Mouse (Mus musculus): Measurements from ENCODE around the gene Nelfe. TPM values are rescaled to one million over a fixed set of nuclear protein-coding genes. Genes with fewer than 3 reads are reported as not detected.
"Not testable (repeated sequence)": the region's sequence is repeated elsewhere in the genome, so short reads cannot be mapped to it uniquely, and the experiment has no call there.

Gene Nelfe
- polyA plus RNA-seq (2014; fragmentation: Nextera tagmentation; extraction: Ambion mirVana) = 78.3 and 78.9 TPM in 2 replicates

DNA sequence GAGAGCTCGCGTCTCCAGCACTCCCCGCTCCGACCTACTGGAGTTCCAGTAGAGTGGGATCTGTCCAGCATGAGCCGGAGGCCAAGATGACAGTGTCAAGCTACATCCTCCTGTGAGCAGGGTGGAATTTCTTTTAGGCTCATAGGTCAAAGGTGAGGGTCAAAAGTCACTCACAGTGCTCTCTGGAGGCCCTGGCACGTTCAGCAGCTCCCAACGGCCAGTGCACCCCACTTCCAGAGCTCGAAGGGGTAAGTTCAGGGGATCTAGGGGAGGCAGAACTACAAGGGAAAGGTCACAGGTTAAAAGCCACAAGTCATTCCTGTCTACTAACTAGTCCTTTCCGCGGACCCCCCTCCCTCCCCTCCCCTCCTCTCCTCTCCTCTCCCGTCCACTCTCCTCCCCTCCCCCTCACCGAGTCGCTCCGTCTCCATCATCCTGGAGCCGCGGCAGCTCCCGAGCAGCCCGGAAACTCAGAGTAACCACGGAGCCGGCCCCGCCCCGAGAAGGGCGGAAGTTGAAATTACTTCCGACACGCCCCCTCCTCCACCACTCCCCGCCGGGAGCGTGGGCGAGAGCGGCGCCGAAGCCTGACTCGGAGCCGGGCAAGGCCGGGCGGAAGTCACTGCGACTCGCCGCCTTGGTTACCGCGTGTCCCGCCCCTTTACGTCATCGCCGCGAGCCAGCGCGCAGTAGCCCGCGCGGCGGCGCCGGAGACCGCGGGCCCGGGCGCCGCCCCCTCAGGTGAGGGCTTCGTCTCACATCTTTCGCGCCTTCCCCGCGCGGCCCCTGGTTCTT, at the start of gene Nelfe, which contains the start of gene Skiv2l:
TSS of gene Nelfe (plus strand) at position 670 of the 795 bp plus-strand sequence.
TSS of gene Skiv2l (minus strand) at position 489 of the 795 bp plus-strand sequence.
- Histone ChIP-seq H3K27ac (ENCODE audit: low read depth, low read length) (peak within 1 kb of the TSS; percentile 48; the same call in 1 of the 2 replicates), H3K4me2 (ENCODE audit: low read depth, low read length) (peak within 1 kb of the TSS; percentile 96), H3K4me1 (ENCODE audit: control insufficient read depth, insufficient read depth, low read length) (peaks cover 18% of the 10 kb centered on the region), H3K4me3 (ENCODE audit: low read depth, low read length) (peak within 1 kb of the TSS; percentile 95), H3K9me3 (ENCODE audit: control insufficient read depth, low read length) (no peaks in the 10 kb centered on the region), H3K9ac (replicated peaks; ENCODE audit: low read depth, low read length) (peak within 1 kb of the TSS; percentile 86), H3K36me3 (ENCODE audit: control insufficient read depth, insufficient read depth, low read length) (peaks cover 40% of the 10 kb centered on the region), H3K27me3 (ENCODE audit: control insufficient read depth, insufficient read depth, low read length) (no peaks in the 10 kb centered on the region)
- WGBS = under 1% methylated on average over 63 of the region's 65 CpGs
- ATAC-seq (ENCODE audit: low read depth) = peak; percentile 97

DNA sequence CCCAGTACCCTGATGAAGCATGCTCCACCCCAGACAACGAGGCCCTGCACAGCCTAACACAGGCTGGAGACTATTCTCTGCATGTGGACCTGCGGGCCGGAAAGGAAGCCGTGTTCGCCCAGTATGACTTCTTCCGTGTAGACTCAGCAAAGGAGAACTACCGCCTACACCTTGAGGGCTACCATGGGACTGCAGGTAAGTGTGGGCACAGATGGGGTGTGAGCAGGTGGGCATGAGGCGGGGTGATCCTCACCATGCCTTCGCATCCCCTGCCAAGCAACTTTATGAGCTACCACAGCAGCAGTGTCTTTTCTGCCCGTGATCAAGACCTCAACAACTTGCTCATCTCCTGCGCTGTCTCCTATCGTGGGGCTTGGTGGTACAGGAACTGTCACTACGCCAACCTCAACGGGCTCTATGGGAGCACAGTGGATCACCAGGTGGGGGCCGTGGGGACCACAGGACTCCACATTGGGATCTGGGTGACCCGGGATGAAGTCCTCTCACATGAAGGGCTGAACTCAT, 49.3 kb upstream of the Nelfe start:
- not testable (repeated sequence) for H3K4me3 ChIP-seq (ENCODE audit: low read depth, low read length); H3K36me3 ChIP-seq (ENCODE audit: control insufficient read depth, insufficient read depth, low read length); H3K27ac ChIP-seq (ENCODE audit: low read depth, low read length); H3K9ac ChIP-seq (replicated peaks; ENCODE audit: low read depth, low read length); H3K4me2 ChIP-seq (ENCODE audit: low read depth, low read length); H3K4me1 ChIP-seq (ENCODE audit: control insufficient read depth, insufficient read depth, low read length); ATAC-seq (ENCODE audit: low read depth); H3K27me3 ChIP-seq (ENCODE audit: control insufficient read depth, insufficient read depth, low read length); H3K9me3 ChIP-seq (ENCODE audit: control insufficient read depth, low read length)
- 92% methylated on average over 16 of the region's 16 CpGs for WGBS

GRCm38 (mm10) chr17:34802756-34803155, 47.4 kb upstream of the Nelfe start:
- H3K9me3 ChIP-seq (ENCODE audit: control insufficient read depth, low read length); H3K4me2 ChIP-seq (ENCODE audit: low read depth, low read length); ATAC-seq (ENCODE audit: low read depth); H3K27ac ChIP-seq (ENCODE audit: low read depth, low read length); H3K27me3 ChIP-seq (ENCODE audit: control insufficient read depth, insufficient read depth, low read length); H3K4me1 ChIP-seq (ENCODE audit: control insufficient read depth, insufficient read depth, low read length); H3K36me3 ChIP-seq (ENCODE audit: control insufficient read depth, insufficient read depth, low read length); H3K4me3 ChIP-seq (ENCODE audit: low read depth, low read length); H3K9ac ChIP-seq (replicated peaks; ENCODE audit: low read depth, low read length): not testable (repeated sequence)
- 90% methylated on average over 9 of the region's 9 CpGs for WGBS

DNA sequence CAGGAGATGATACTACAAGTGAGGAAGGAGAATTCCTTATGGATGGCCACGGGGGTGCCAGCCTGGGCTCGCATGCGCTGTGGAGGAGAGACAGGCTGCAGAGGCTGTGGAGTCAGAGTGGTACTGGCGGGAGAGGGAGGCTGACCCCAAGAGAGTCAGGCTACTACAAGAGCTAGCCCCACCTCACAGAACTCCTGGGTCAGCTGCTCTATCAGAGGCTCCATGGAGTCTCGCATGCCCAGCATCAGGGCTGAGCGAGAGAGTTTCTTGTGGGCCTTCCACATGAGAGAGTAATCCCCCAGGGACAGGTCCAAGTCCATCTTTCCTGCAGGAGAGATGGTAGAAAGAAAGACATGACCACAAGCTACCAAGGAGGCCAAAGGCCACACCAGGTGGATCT, 46.8 kb upstream of the Nelfe start:
- not testable (repeated sequence) for H3K27ac ChIP-seq (ENCODE audit: low read depth, low read length); H3K4me2 ChIP-seq (ENCODE audit: low read depth, low read length); H3K9me3 ChIP-seq (ENCODE audit: control insufficient read depth, low read length); H3K4me1 ChIP-seq (ENCODE audit: control insufficient read depth, insufficient read depth, low read length); H3K27me3 ChIP-seq (ENCODE audit: control insufficient read depth, insufficient read depth, low read length); ATAC-seq (ENCODE audit: low read depth); H3K4me3 ChIP-seq (ENCODE audit: low read depth, low read length); H3K9ac ChIP-seq (replicated peaks; ENCODE audit: low read depth, low read length); H3K36me3 ChIP-seq (ENCODE audit: control insufficient read depth, insufficient read depth, low read length)
- 88% methylated on average over 6 of the region's 6 CpGs for WGBS

DNA sequence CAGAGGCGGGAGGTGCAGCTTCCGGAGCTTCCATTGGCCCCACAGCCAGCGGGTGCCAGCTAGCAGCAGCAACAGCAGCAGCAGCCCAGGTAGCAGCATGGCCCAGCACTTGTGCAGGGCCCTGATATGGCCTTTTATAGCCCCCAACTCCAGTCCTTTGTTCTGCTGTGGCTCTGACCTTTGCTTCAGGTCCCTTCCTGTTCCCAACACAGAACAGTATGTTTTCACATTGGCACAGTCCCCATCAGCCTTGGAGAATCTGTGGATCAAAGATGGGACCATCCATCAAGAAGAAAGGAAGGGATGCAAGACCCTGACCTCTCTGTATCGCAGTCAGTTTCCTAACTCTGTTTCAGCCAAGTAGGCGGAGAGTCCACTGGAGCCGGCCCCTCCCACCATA, 45.9 kb upstream of the Nelfe start, which contains the start of gene Cyp21a1:
TSS of gene Cyp21a1 (minus strand) at position 261 of the 400 bp plus-strand sequence.
- H3K9me3 ChIP-seq (ENCODE audit: control insufficient read depth, low read length); H3K4me2 ChIP-seq (ENCODE audit: low read depth, low read length); ATAC-seq (ENCODE audit: low read depth); H3K27ac ChIP-seq (ENCODE audit: low read depth, low read length); H3K27me3 ChIP-seq (ENCODE audit: control insufficient read depth, insufficient read depth, low read length); H3K4me1 ChIP-seq (ENCODE audit: control insufficient read depth, insufficient read depth, low read length); H3K36me3 ChIP-seq (ENCODE audit: control insufficient read depth, insufficient read depth, low read length); H3K9ac ChIP-seq (replicated peaks; ENCODE audit: low read depth, low read length); H3K4me3 ChIP-seq (ENCODE audit: low read depth, low read length): not testable (repeated sequence)
- 88% methylated on average over 2 of the region's 6 CpGs for WGBS

DNA sequence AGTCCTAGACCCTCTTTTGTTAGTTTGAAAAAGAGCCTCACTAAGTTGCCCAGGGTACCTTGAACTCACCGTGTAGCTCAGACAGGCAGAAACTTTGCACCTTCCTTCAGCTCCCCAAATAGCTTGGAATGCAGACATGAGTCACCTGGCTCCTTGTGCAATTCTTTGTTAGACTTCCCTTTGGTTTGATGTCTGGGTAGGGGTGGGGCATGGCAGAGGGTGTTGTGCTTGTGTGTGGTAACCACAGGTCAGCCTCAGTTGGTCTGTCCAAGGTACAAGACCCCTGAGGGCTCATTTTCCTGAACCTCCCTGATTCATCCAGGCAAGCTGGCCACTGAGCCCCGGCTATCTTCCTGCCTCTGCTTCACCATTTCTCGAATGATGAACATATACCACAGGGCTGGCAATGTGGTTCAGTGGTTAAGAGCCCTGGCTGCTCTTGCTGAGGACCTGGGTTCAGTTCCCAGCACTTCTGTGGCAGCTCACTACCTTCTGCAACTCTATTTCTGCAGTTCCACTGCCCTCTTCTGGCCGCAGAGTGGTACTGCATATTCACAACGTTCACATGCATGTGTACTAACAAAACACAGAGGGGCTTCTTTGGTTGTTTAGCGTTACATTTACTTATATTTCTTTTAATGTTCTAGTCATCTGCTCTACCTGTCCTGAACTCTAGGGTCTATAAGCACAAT, 45.2 kb upstream of the Nelfe start:
- WGBS = 76% methylated on average over 6 of the region's 6 CpGs

DNA sequence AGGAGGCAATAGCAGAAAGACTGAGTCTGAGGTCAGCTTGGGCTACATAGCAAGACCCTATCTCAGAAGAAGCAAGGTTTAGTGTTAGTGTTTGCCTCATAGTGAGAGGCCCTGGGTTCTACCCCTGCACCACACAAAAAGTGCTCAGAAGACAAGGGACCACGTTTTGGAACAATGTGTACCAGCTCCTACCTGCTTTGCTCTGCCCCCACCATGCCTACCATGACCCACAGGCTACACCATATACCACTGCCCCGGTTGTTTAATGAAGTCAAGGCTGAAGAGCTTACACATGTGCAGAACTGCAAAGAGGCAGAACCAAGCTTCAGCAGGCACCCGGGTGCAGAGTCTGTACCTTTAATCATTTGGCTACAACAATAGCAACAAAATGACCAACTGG, 43.0 kb upstream of the Nelfe start:
- Histone ChIP-seq H3K4me2 (ENCODE audit: low read depth, low read length) (no peak overlapping the region), H3K27me3 (ENCODE audit: control insufficient read depth, insufficient read depth, low read length) (no peaks in the 10 kb centered on the region), H3K36me3 (ENCODE audit: control insufficient read depth, insufficient read depth, low read length) (no peaks in the 10 kb centered on the region), H3K4me1 (ENCODE audit: control insufficient read depth, insufficient read depth, low read length) (no peaks in the 10 kb centered on the region), H3K9ac (replicated peaks; ENCODE audit: low read depth, low read length) (no peak overlapping the region), H3K27ac (ENCODE audit: low read depth, low read length) (no peak overlapping the region), H3K4me3 (ENCODE audit: low read depth, low read length) (no peak overlapping the region), H3K9me3 (ENCODE audit: control insufficient read depth, low read length) (no peaks in the 10 kb centered on the region)
- ATAC-seq (ENCODE audit: low read depth) = no peak
- WGBS = 66% methylated on average over 3 of the region's 3 CpGs

More for the DNA sequence above, 45.2 kb upstream of the Nelfe start:
- Histone ChIP-seq H3K4me1 (ENCODE audit: control insufficient read depth, insufficient read depth, low read length) (no peaks in the 10 kb centered on the region), H3K4me2 (ENCODE audit: low read depth, low read length) (no peak overlapping the region), H3K9me3 (ENCODE audit: control insufficient read depth, low read length) (no peaks in the 10 kb centered on the region), H3K36me3 (ENCODE audit: control insufficient read depth, insufficient read depth, low read length) (no peaks in the 10 kb centered on the region), H3K9ac (replicated peaks; ENCODE audit: low read depth, low read length) (no peak overlapping the region), H3K27ac (ENCODE audit: low read depth, low read length) (no peak overlapping the region), H3K4me3 (ENCODE audit: low read depth, low read length) (no peak overlapping the region), H3K27me3 (ENCODE audit: control insufficient read depth, insufficient read depth, low read length) (no peaks in the 10 kb centered on the region)
- no peak for ATAC-seq (ENCODE audit: low read depth)

- no peak for ATAC-seq (ENCODE audit: low read depth)
- Histone ChIP-seq H3K36me3 (ENCODE audit: control insufficient read depth, insufficient read depth, low read length) (no peaks in the 10 kb centered on the region), H3K4me2 (ENCODE audit: low read depth, low read length) (no peak overlapping the region), H3K9ac (replicated peaks; ENCODE audit: low read depth, low read length) (no peak overlapping the region), H3K27me3 (ENCODE audit: control insufficient read depth, insufficient read depth, low read length) (no peaks in the 10 kb centered on the region), H3K4me1 (ENCODE audit: control insufficient read depth, insufficient read depth, low read length) (no peaks in the 10 kb centered on the region), H3K4me3 (ENCODE audit: low read depth, low read length) (no peak overlapping the region), H3K9me3 (ENCODE audit: control insufficient read depth, low read length) (no peaks in the 10 kb centered on the region), H3K27ac (ENCODE audit: low read depth, low read length) (no peak overlapping the region)
- WGBS = 83% methylated on average over 6 of the region's 6 CpGs
These were observed 41.5 kb upstream of the Nelfe start for GRCm38 (mm10) chr17:34808599-34809205.
